ENCODE assay signal across 8 mouse cellular contexts in the genomic region with DNA sequence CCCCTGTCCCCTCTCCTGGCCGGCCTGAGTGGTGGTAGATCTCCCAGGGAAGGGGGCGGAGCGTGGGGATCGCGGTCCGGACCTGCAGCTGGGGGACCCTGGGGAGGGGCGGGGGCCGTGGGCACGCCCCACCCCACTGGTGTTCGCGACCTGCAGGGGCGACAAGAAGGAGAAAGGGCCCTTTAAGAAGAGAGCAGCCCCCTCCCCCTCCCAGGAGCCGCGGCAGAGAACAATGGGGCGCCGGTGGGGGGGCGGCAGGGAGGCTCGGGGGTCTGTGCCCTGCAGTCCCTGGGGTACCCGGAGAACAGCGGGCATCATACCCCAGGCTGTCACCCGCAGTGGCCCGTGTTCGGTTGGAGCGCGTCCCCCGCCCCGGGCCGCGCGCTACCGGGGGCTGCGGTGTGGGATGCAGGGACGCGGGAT. TPM values are rescaled to one million over a fixed set of nuclear protein-coding genes. Genes with fewer than 3 reads are reported as not detected.
DNase-seq lines count a peak whose midpoint lies in the region; ATAC-seq and TF ChIP-seq lines count a peak whose summit lies in the region.

No protein-coding gene starts in this region.

- H3K36me3 ChIP-seq in lung, embryonic 14.5 days (ENCODE audit: insufficient read depth) = no peaks in the 10 kb centered on the region
- no peaks in the 10 kb centered on the region for H3K36me3 ChIP-seq in hindbrain, embryonic 12.5 days
- no peaks in the 10 kb centered on the region for H3K36me3 ChIP-seq in midbrain, postnatal 0 days (ENCODE audit: insufficient read depth, low read length)

- H3K9me3 ChIP-seq in lung, embryonic 14.5 days (ENCODE audit: low read depth, low read length) = no peaks in the 10 kb centered on the region
- no peaks in the 10 kb centered on the region for H3K9me3 ChIP-seq in hindbrain, embryonic 12.5 days (replicated peaks)
- no peaks in the 10 kb centered on the region for H3K9me3 ChIP-seq in midbrain, postnatal 0 days (ENCODE audit: low read length)

- peak overlapping the region; percentile 89 for H3K4me3 ChIP-seq in cerebellum, adult 2 months (replicated peaks; ENCODE audit: insufficient read depth, low read depth, low read length)
- peak overlapping the region; percentile 46 for H3K4me3 ChIP-seq in lung, embryonic 14.5 days (ENCODE audit: low read depth, low read length)
- peak overlapping the region; percentile 54 for H3K4me3 ChIP-seq in hindbrain, embryonic 12.5 days
- H3K4me3 ChIP-seq in midbrain, postnatal 0 days (ENCODE audit: low read depth, low read length) = peak overlapping the region; percentile 89

- TF ChIP-seq POLR2A in cerebellum, adult 2 months (IDR thresholded peaks at IDR 0.05; ENCODE audit: borderline replicate concordance, insufficient read depth, low read length) = no peak

- H3K27ac ChIP-seq in cerebellum, adult 2 months (ENCODE audit: insufficient read depth, low read length) = peak overlapping the region; percentile 82
- H3K27ac ChIP-seq in lung, embryonic 14.5 days (ENCODE audit: low read depth) = no peak overlapping the region
- H3K27ac ChIP-seq in hindbrain, embryonic 12.5 days = peak overlapping the region; percentile 79
- peak overlapping the region; percentile 83 for H3K27ac ChIP-seq in midbrain, postnatal 0 days (ENCODE audit: low read depth, low read length)

- peak; percentile 2; the same call in 1 of the 2 replicates for ATAC-seq in lung, embryonic 14.5 days (ENCODE audit: insufficient read depth)
- ATAC-seq in hindbrain, embryonic 12.5 days (ENCODE audit: low FRiP score) = peak; percentile 50
- ATAC-seq in midbrain, postnatal 0 days (ENCODE audit: low FRiP score) = peak; percentile 51

- peaks cover 13% of the 10 kb centered on the region for H3K4me1 ChIP-seq in cerebellum, adult 2 months (ENCODE audit: control insufficient read depth, insufficient read depth, low read length)
- 0 out of 2 replicates have a peak, but pooled peaks cover 3% of the 10 kb centered on the region for H3K4me1 ChIP-seq in lung, embryonic 14.5 days (ENCODE audit: insufficient read depth)
- H3K4me1 ChIP-seq in hindbrain, embryonic 12.5 days = peaks cover 55% of the 10 kb centered on the region
- peaks cover 25% of the 10 kb centered on the region for H3K4me1 ChIP-seq in midbrain, postnatal 0 days (ENCODE audit: insufficient read depth, low read length)

- no peaks in the 10 kb centered on the region for H3K27me3 ChIP-seq in cerebellum, adult 2 months (ENCODE audit: control insufficient read depth, insufficient read depth, low read length)
- H3K27me3 ChIP-seq in lung, embryonic 14.5 days (ENCODE audit: insufficient read depth, low read length) = peaks cover 48% of the 10 kb centered on the region
- peaks cover 78% of the 10 kb centered on the region for H3K27me3 ChIP-seq in hindbrain, embryonic 12.5 days
- H3K27me3 ChIP-seq in midbrain, postnatal 0 days (ENCODE audit: insufficient read depth, low read length) = no peaks in the 10 kb centered on the region

- under 1% methylated on average over 32 of the region's 34 CpGs for WGBS in cerebellum, adult 2 months
- 1% methylated on average over 34 of the region's 34 CpGs for WGBS in lung, embryonic 14.5 days
- 3% methylated on average over 28 of the region's 34 CpGs for WGBS in hindbrain, embryonic 12.5 days
- WGBS in midbrain, postnatal 0 days = 2% methylated on average over 33 of the region's 34 CpGs

- peak overlapping the region; percentile 84 for H3K4me2 ChIP-seq in lung, embryonic 14.5 days
- H3K4me2 ChIP-seq in hindbrain, embryonic 12.5 days (replicated peaks) = peak overlapping the region; percentile 90
- peak overlapping the region; percentile 84 for H3K4me2 ChIP-seq in midbrain, postnatal 0 days (ENCODE audit: low read depth, low read length, poor library complexity, severe bottlenecking)

- DNase-seq in cerebellum, adult 2 months = peak in 1 of 2 experiments; percentile 61
- DNase-seq in cerebellum, adult 9-11 months = no peak
- DNase-seq in lung, embryonic 14.5 days = no peak
- no peak for DNase-seq in lung, postnatal 25 days (ENCODE audit: low spot score)
- peak; percentile 37 for DNase-seq in midbrain, postnatal 0 days (ENCODE audit: low spot score)
- no peak for DNase-seq in urinary bladder, postnatal 25 days (ENCODE audit: low spot score)
- DNase-seq in urinary bladder, postnatal 4 days (ENCODE audit: low spot score in 2 of 2) = no peak

- peak overlapping the region; percentile 46 for H3K9ac ChIP-seq in lung, embryonic 14.5 days
- H3K9ac ChIP-seq in hindbrain, embryonic 12.5 days = peak overlapping the region; percentile 82
- H3K9ac ChIP-seq in midbrain, postnatal 0 days (replicated peaks; ENCODE audit: low read length, poor library complexity, severe bottlenecking) = peak overlapping the region; percentile 99

- TF ChIP-seq CTCF in cerebellum, adult 2 months (IDR thresholded peaks at IDR 0.05; ENCODE audit: borderline replicate concordance, insufficient read depth, low read depth, low read length) = no peak
- TF ChIP-seq CTCF in lung, embryonic 14.5 days (IDR thresholded peaks at IDR 0.05; ENCODE audit: low read depth) = no peak
- TF ChIP-seq CTCF in midbrain, postnatal 0 days (IDR thresholded peaks at IDR 0.05) = no peak

RNA-seq across cellular contexts. Expression of a gene that starts 0.9 kb away (rescaled TPM):
- polyA plus RNA-seq in cerebellum, adult 2 months (2012; rRNA removed) = 123 and 127 TPM in 2 replicates
- 2.2 and 2.8 TPM in 2 replicates for polyA plus RNA-seq in lung, embryonic 14.5 days (2014; fragmentation: Nextera tagmentation; extraction: Ambion mirVana)
- polyA plus RNA-seq in hindbrain, embryonic 12.5 days (2016; fragmentation: Nextera tagmentation; extraction: Ambion mirVana) = 23.0 and 25.6 TPM in 2 replicates
- 240 and 242 TPM in 2 replicates for total RNA-seq in midbrain, postnatal 0 days (2014; rRNA removed)
- 63.0 and 67.9 TPM in 2 replicates for polyA plus RNA-seq in midbrain, postnatal 0 days (2015; fragmentation: Nextera tagmentation; extraction: Ambion mirVana)

RNA-seq across cellular contexts. Expression of a gene that starts 38.8 kb away (rescaled TPM):
- 0.41 and 0.80 TPM in 2 replicates for polyA plus RNA-seq in cerebellum, adult 2 months (2012; rRNA removed)
- polyA plus RNA-seq in lung, embryonic 14.5 days (2014; fragmentation: Nextera tagmentation; extraction: Ambion mirVana) = 0.28 and 0.57 TPM in 2 replicates
- polyA plus RNA-seq in hindbrain, embryonic 12.5 days (2016; fragmentation: Nextera tagmentation; extraction: Ambion mirVana) = 0.30 TPM in 1 of 2 replicates, not detected in the other
- 0.27 and 1.4 TPM in 2 replicates for total RNA-seq in midbrain, postnatal 0 days (2014; rRNA removed)
- 0.31 and 0.37 TPM in 2 replicates for polyA plus RNA-seq in midbrain, postnatal 0 days (2015; fragmentation: Nextera tagmentation; extraction: Ambion mirVana)

Comparison
In these comparisons a context has a peak if more than half of its experiments do, and no peak if none do; other contexts are left out.
1. H3K9ac ChIP-seq: peak in every context shown above with its lines; median percentile 99 in midbrain, postnatal 0 days; 82 in hindbrain, embryonic 12.5 days; 46 in lung, embryonic 14.5 days.